Mouse (Mus musculus): ENCODE measurements around the gene Tysnd1.

DNA sequence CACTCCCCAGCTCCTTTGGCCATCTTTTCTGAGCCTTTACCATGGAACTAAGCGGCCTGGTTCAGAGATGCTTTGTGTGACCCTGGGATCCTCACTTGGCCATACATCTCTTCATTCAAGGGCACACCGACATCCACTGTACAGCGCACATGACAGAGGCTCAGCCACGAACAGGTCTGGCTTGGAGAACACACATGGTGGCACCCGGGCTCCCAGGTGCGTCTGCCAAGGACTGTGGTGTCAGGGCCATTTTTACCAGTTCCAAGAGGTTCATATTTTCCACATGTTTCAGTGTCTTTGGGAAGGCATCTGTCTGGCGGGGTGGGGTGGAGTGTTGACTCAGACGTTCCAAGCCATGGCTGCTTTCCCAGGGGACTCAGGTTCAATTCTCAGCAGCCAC lies 47.0 kb downstream of the Tysnd1 start:
- TF ChIP-seq CTCF (IDR thresholded peaks at IDR 0.05; ENCODE audit: low read depth, low read length) (no peak), GATA1 (IDR thresholded peaks at IDR 0.05; ENCODE audit: borderline replicate concordance, low read length) (no peak), TAL1 (conservative IDR thresholded peaks at IDR 0.05; ENCODE audit: low read depth, low read length) (no peak)

Measured in G1E (cell line).